Mouse (Mus musculus): Measurements from ENCODE around the gene Cypt2. TPM values are rescaled to one million over a fixed set of nuclear protein-coding genes. Genes with fewer than 3 reads are reported as not detected.

Cypt2 gene
- not detected for polyA plus RNA-seq (2014; fragmentation: Illumina TruSeq; extraction: RNeasy Lipid Tissue Mini Kit (QIAGEN cat#74804); ENCODE audit: low read depth, low replicate concordance)

GRCm38 (mm10) chrX:105499472-105499871 is at the start of gene Cypt2:
Cypt2 (plus strand) TSS chrX:105499772.

Data from heart, adult 10 weeks (tissue).